Mouse (Mus musculus) thymus, adult 2 months (tissue): ENCODE data around the gene Lrrc4. TPM values are rescaled to one million over a fixed set of nuclear protein-coding genes. Genes with fewer than 3 reads are reported as not detected.

ENCODE experiments used
- DNase-seq: peaks from one replicate; pipeline ENCODE4 v3.0.0; 2021
- H3K27ac ChIP-seq: fragments of 200-500 bp; 2 replicates; pipeline ENCODE4 v1.5.1; 2012; ENCODE audit warnings: low read length, control low read depth; ENCODE audit not compliant: control insufficient read depth, insufficient read depth
- H3K27me3 ChIP-seq: fragments of 200-500 bp; 2 replicates; pipeline ENCODE4 v1.6.1; 2012; ENCODE audit warnings: mild to moderate bottlenecking, low read length, moderate library complexity, mixed read lengths; ENCODE audit not compliant: control insufficient read depth, insufficient read depth
- H3K36me3 ChIP-seq: fragments of 200-500 bp; 2 replicates; pipeline ENCODE4 v1.6.1; 2012; ENCODE audit warnings: mild to moderate bottlenecking, low read length, moderate library complexity; ENCODE audit not compliant: control insufficient read depth, insufficient read depth
- H3K4me1 ChIP-seq: fragments of 200-500 bp; replicated peaks from 2 replicates; pipeline ENCODE4 v1.6.1; 2012; ENCODE audit warnings: low read length; ENCODE audit not compliant: control insufficient read depth, insufficient read depth
- H3K4me3 ChIP-seq: fragments of 200-500 bp; 2 replicates; pipeline ENCODE4 v1.5.1; 2012; ENCODE audit warnings: mild to moderate bottlenecking, low read length, control low read depth, moderate library complexity; ENCODE audit not compliant: control insufficient read depth, insufficient read depth
- CTCF ChIP-seq: fragments of 200-500 bp; IDR thresholded peaks from 2 replicates; pipeline ENCODE4 v1.5.1; 2012; ENCODE audit warnings: mild to moderate bottlenecking, control low read depth, low read length, moderate library complexity, borderline replicate concordance; ENCODE audit not compliant: control insufficient read depth, poor library complexity, insufficient read depth; ENCODE audit errors: extremely low read depth
- POLR2A ChIP-seq: fragments of 200-500 bp; IDR thresholded peaks from 2 replicates; pipeline ENCODE4 v1.6.1; 2012; ENCODE audit warnings: mild to moderate bottlenecking, low read length, control low read depth, moderate library complexity; ENCODE audit not compliant: control insufficient read depth, poor library complexity, insufficient read depth; ENCODE audit errors: extremely low read depth
- WGBS: fragments of 180-500 bp; shearing (Covaris S2); methylation state at CpG from one replicate; pipeline ENCODE4 v1.1.7; 2018; 5-methylcytosine and 5-hydroxymethylcytosine counted together
- polyA plus RNA-seq: library from polyadenylated mRNA; depleted of rRNA; stranded (reverse); fragments of >200 nt; gene quantifications from 2 replicates; pipeline ENCODE4 v1.2.3, GENCODE M21; 2012

The Lrrc4 gene
- polyA plus RNA-seq, 1 experiment = 0.67 TPM

- no peak overlapping the region for H3K27ac ChIP-seq
- no peaks in the 10 kb centered on the region for H3K27me3 ChIP-seq
- 94% methylated on average over 3 of the region's 3 CpGs for WGBS
- DNase-seq = no peak
- no peaks in the 10 kb centered on the region for H3K36me3 ChIP-seq
- no peak overlapping the region for H3K4me3 ChIP-seq
- H3K4me1 ChIP-seq = no peaks in the 10 kb centered on the region
- TF ChIP-seq POLR2A (no peak), CTCF (no peak)
Observed at GRCm38 (mm10) chr6:28855442-28855841, 23.9 kb upstream of the Lrrc4 start.

GRCm38 (mm10) chr6:28854598-28854997, 23.1 kb upstream of the Lrrc4 start:
- TF ChIP-seq POLR2A (no peak), CTCF (no peak)
- Histone ChIP-seq H3K36me3 (no peaks in the 10 kb centered on the region), H3K4me1 (no peaks in the 10 kb centered on the region), H3K27ac (no peak overlapping the region), H3K27me3 (no peaks in the 10 kb centered on the region), H3K4me3 (no peak overlapping the region)
- no peak for DNase-seq
- WGBS = over 99% methylated on average over 8 of the region's 8 CpGs

GRCm38 (mm10) chr6:28853654-28854053, 22.1 kb upstream of the Lrrc4 start:
- H3K4me3 ChIP-seq = no peak overlapping the region
- H3K4me1 ChIP-seq = no peaks in the 10 kb centered on the region
- 98% methylated on average over 2 of the region's 2 CpGs for WGBS
- no peaks in the 10 kb centered on the region for H3K36me3 ChIP-seq
- TF ChIP-seq POLR2A (no peak), CTCF (no peak)
- no peak for DNase-seq
- no peaks in the 10 kb centered on the region for H3K27me3 ChIP-seq
- H3K27ac ChIP-seq = no peak overlapping the region

- Histone ChIP-seq H3K27me3 (no peaks in the 10 kb centered on the region), H3K36me3 (no peaks in the 10 kb centered on the region), H3K27ac (no peak overlapping the region), H3K4me3 (no peak overlapping the region), H3K4me1 (no peaks in the 10 kb centered on the region)
- TF ChIP-seq POLR2A = no peak
- no peak for TF ChIP-seq CTCF
- DNase-seq = no peak
- 78% methylated on average over 3 of the region's 3 CpGs for WGBS
Observed at GRCm38 (mm10) chr6:28853164-28853563, 21.6 kb upstream of the Lrrc4 start.

GRCm38 (mm10) chr6:28852342-28852741, 20.8 kb upstream of the Lrrc4 start:
- no peak overlapping the region for H3K4me3 ChIP-seq
- H3K27ac ChIP-seq = no peak overlapping the region
- H3K27me3 ChIP-seq = no peaks in the 10 kb centered on the region
- DNase-seq = no peak
- TF ChIP-seq CTCF = no peak
- no peak for TF ChIP-seq POLR2A
- no peaks in the 10 kb centered on the region for H3K4me1 ChIP-seq
- WGBS = 93% methylated on average over 7 of the region's 7 CpGs
- no peaks in the 10 kb centered on the region for H3K36me3 ChIP-seq

- no peak overlapping the region for H3K4me3 ChIP-seq
- no peak overlapping the region for H3K27ac ChIP-seq
- H3K27me3 ChIP-seq = no peaks in the 10 kb centered on the region
- WGBS = 95% methylated on average over 9 of the region's 9 CpGs
- H3K4me1 ChIP-seq = no peaks in the 10 kb centered on the region
- H3K36me3 ChIP-seq = no peaks in the 10 kb centered on the region
- TF ChIP-seq POLR2A = no peak
- TF ChIP-seq CTCF = no peak
- DNase-seq = no peak
Observed at GRCm38 (mm10) chr6:28850326-28850900, 18.9 kb upstream of the Lrrc4 start.

GRCm38 (mm10) chr6:28849317-28849716, 17.8 kb upstream of the Lrrc4 start:
- 54% methylated on average over 3 of the region's 3 CpGs for WGBS
- Histone ChIP-seq H3K4me3 (no peak overlapping the region), H3K27me3 (no peaks in the 10 kb centered on the region), H3K27ac (no peak overlapping the region), H3K36me3 (no peaks in the 10 kb centered on the region), H3K4me1 (no peaks in the 10 kb centered on the region)
- TF ChIP-seq POLR2A (no peak), CTCF (no peak)
- DNase-seq = no peak
